Mouse (Mus musculus) ES-E14 (cell line): ENCODE data around the gene Efna2. TPM values are rescaled to one million over a fixed set of nuclear protein-coding genes. Genes with fewer than 3 reads are reported as not detected.

Experiments used
- DNase-seq: peaks from one replicate; pipeline ENCODE4 v3.0.0-alpha.2; 2013; ENCODE audit warnings: low read depth, low spot score
- H3K27ac ChIP-seq: 2 replicates; pipeline ENCODE4 v1.5.1; 2012; ENCODE audit warnings: low read depth, mild to moderate bottlenecking, low read length, moderate library complexity, mixed read lengths; ENCODE audit not compliant: poor library complexity, insufficient read depth, severe bottlenecking
- H3K36me3 ChIP-seq: 2 replicates; pipeline ENCODE4 v1.6.1; 2012; ENCODE audit warnings: mild to moderate bottlenecking, low read length, moderate library complexity, mixed read lengths; ENCODE audit not compliant: control insufficient read depth, poor library complexity, insufficient read depth, severe bottlenecking
- H3K4me1 ChIP-seq, 2 experiments: fragments of 150-350 bp in 1 of 2; sonication (generic) in 1 of 2; 2 replicates each; pipeline ENCODE4 v1.6.1; 2012; ENCODE audit warnings: low read length in 2 of 2, mild to moderate bottlenecking in 1 of 2, mixed read lengths in 1 of 2; ENCODE audit not compliant: control insufficient read depth in 2 of 2, insufficient read depth in 2 of 2, poor library complexity in 1 of 2
- H3K4me3 ChIP-seq, 2 experiments: fragments of 150-350 bp in 1 of 2; sonication (generic) in 1 of 2; 2 replicates each; pipeline ENCODE4 v1.5.1; 2012; ENCODE audit warnings: low read length in 2 of 2, low read depth in 1 of 2, mild to moderate bottlenecking in 1 of 2, mixed read lengths in 1 of 2; ENCODE audit not compliant: insufficient read depth in 1 of 2, poor library complexity in 1 of 2, severe bottlenecking in 1 of 2
- H3K9ac ChIP-seq: 2 replicates; pipeline ENCODE4 v1.6.1; 2012; ENCODE audit warnings: low read depth, mild to moderate bottlenecking, low read length, mixed read lengths; ENCODE audit not compliant: poor library complexity, insufficient read depth, severe bottlenecking
- H3K9me3 ChIP-seq: fragments of 150-350 bp; sonication (generic); 2 replicates; pipeline ENCODE4 v1.6.1; 2012; ENCODE audit warnings: low read depth, mild to moderate bottlenecking, low read length; ENCODE audit not compliant: control insufficient read depth, insufficient read depth
- CHD2 ChIP-seq: IDR thresholded peaks from 2 replicates; pipeline ENCODE4 v1.6.1; 2014; ENCODE audit warnings: mild to moderate bottlenecking, low read depth, low read length, inconsistent platforms
- HCFC1 ChIP-seq: IDR thresholded peaks from 2 replicates; pipeline ENCODE4 v1.6.1; 2012; ENCODE audit warnings: low read length, inconsistent platforms, borderline replicate concordance; ENCODE audit not compliant: insufficient read depth
- MAFK ChIP-seq: IDR thresholded peaks from 2 replicates; pipeline ENCODE4 v1.6.1; 2014; ENCODE audit warnings: mild to moderate bottlenecking, low read depth, low read length, inconsistent platforms; ENCODE audit not compliant: insufficient read depth
- ZC3H11A ChIP-seq: IDR thresholded peaks from 2 replicates; pipeline ENCODE4 v1.6.1; 2012; ENCODE audit warnings: low read depth, mild to moderate bottlenecking, inconsistent platforms, low read length, borderline replicate concordance
- ZNF384 ChIP-seq: IDR thresholded peaks from 2 replicates; pipeline ENCODE4 v1.6.1; 2012; ENCODE audit warnings: low read depth, low read length, inconsistent platforms
- in situ Hi-C, 2 experiments: fragments of 600-800 bp; cut with MboI; formaldehyde crosslinking; loops; one replicate each; pipeline ENCODE4 v1.15.1; 2025; ENCODE audit warnings: low sequenced_read_pairs in 2 of 2, inconsistent platforms in 1 of 2; ENCODE audit not compliant: unreplicated experiment in 2 of 2
- total RNA-seq: library from RNA; depleted of rRNA; stranded (reverse); fragments of 300-350 nt; gene quantifications from 2 replicates; pipeline ENCODE4 v1.2.3, GENCODE M21; 2012

Efna2 gene
- total RNA-seq, 1 experiment = 2.7 TPM

GRCm38 (mm10) chr10:80131952-80132350, 47.3 kb upstream of the Efna2 start:
- in situ Hi-C loops = no loop called here
- Histone ChIP-seq H3K4me1 (peaks cover 3 to 18% of the 10 kb centered on the region in 2 experiments; a peak in 1 of 4 replicates), H3K36me3 (peaks cover 73% of the 10 kb centered on the region), H3K4me3 (peak overlapping the region; percentile 5 to 9; a peak in 2 of 4 replicates), H3K9me3 (no peaks in the 10 kb centered on the region), H3K27ac (no peak overlapping the region), H3K9ac (peak overlapping the region; percentile 2; the same call in 1 of the 2 replicates)
- TF ChIP-seq HCFC1 (no peak), ZC3H11A (no peak), MAFK (no peak), CHD2 (no peak), ZNF384 (no peak)
- no peak for DNase-seq

- H3K9me3 ChIP-seq = no peaks in the 10 kb centered on the region
- TF ChIP-seq CHD2 (no peak), MAFK (no peak), ZC3H11A (no peak), ZNF384 (no peak), HCFC1 (no peak)
- in situ Hi-C loops = no loop called here
- peaks cover 60% of the 10 kb centered on the region for H3K36me3 ChIP-seq
- no peak overlapping the region for H3K4me3 ChIP-seq
- DNase-seq = no peak
- no peak overlapping the region for H3K27ac ChIP-seq
- no peak overlapping the region for H3K9ac ChIP-seq
- H3K4me1 ChIP-seq = peaks cover 5 to 24% of the 10 kb centered on the region in 2 experiments; a peak in 3 of 4 replicates
Measured at GRCm38 (mm10) chr10:80133226-80133849, 45.9 kb upstream of the Efna2 start.

GRCm38 (mm10) chr10:80134421-80134820, 44.9 kb upstream of the Efna2 start:
- DNase-seq = no peak
- TF ChIP-seq CHD2 = no peak
- no peak for TF ChIP-seq HCFC1
- no peak for TF ChIP-seq ZNF384
- TF ChIP-seq MAFK = no peak
- TF ChIP-seq ZC3H11A = no peak

GRCm38 (mm10) chr10:80135161-80135560, 44.1 kb upstream of the Efna2 start:
- no peak overlapping the region for H3K9ac ChIP-seq
- H3K4me1 ChIP-seq = peaks cover 5 to 22% of the 10 kb centered on the region in 2 experiments; a peak in 3 of 4 replicates
- H3K9me3 ChIP-seq = no peaks in the 10 kb centered on the region
- H3K4me3 ChIP-seq = no peak overlapping the region
- DNase-seq = no peak
- TF ChIP-seq HCFC1 = no peak
- TF ChIP-seq ZC3H11A = no peak
- no peak for TF ChIP-seq CHD2
- TF ChIP-seq MAFK = no peak
- no peak for TF ChIP-seq ZNF384
- peaks cover 41% of the 10 kb centered on the region for H3K36me3 ChIP-seq
- in situ Hi-C loops = no loop called here
- no peak overlapping the region for H3K27ac ChIP-seq

More at GRCm38 (mm10) chr10:80134421-80134820, 44.9 kb upstream of the Efna2 start:
- Histone ChIP-seq H3K9me3 (no peaks in the 10 kb centered on the region), H3K27ac (no peak overlapping the region), H3K36me3 (peaks cover 49% of the 10 kb centered on the region), H3K4me3 (no peak overlapping the region), H3K4me1 (peaks cover 5 to 25% of the 10 kb centered on the region in 2 experiments; a peak in 3 of 4 replicates), H3K9ac (no peak overlapping the region)
- in situ Hi-C loops = no loop called here
